ENCODE assay signal across 12 mouse cellular contexts in the genomic region with DNA sequence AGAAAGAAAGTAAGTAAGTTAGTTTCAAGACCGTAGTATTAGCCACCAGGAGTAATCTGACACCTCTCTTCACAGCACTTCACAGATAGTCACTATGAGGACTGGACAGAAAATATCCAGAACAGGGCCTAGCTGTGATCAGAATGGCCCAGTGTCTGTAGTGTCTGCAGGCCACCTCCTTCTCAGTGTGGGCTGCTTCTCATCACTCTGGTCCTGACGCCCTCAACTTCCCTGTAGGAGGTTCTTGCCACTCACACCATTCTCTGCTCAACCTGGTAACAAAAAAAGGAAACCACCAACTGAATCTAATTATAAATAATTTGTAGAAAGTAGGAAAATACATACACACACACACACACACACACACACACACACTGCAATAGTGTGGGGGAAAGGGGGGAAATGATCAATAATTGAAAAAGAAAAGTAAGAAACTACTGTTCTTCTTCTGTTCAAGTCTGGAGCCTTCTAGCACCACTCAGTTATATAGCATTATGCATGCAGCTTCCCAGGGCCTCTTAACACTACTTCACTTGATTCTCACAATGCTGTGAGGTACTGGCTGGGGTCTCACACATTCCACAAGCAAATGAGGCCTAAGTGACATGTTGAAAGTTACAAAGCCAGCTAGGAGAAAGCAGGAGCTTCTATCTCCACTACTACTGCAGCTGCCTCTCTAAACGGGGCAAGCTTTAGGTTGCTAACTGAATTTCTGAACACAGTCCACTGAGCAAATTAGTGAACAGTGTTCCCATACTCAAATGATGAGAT. TPM values are rescaled to one million over a fixed set of nuclear protein-coding genes. Genes with fewer than 3 reads are reported as not detected.
DNase-seq lines count a peak whose midpoint lies in the region; ATAC-seq lines count a peak whose summit lies in the region.
"Had no signal": no experiment of that assay in that cellular context is flagged by ENCODE, and none has a peak within 500 bp of the region (broad histone marks: within the 10 kb centered on the region; RNA-seq: fewer than 3 reads in every experiment).

No protein-coding gene starts in this region.

- H3K4me2 ChIP-seq in forebrain, embryonic 11.5 days (ENCODE audit: low read depth, low read length, severe bottlenecking) = no peak overlapping the region
- H3K4me2 ChIP-seq in forebrain, embryonic 16.5 days (ENCODE audit: low read length) = no peak overlapping the region
- no peak overlapping the region for H3K4me2 ChIP-seq in hindbrain, embryonic 16.5 days (ENCODE audit: low read length)
- no peak overlapping the region for H3K4me2 ChIP-seq in limb, embryonic 12.5 days

- H3K4me3 ChIP-seq in forebrain, embryonic 11.5 days (ENCODE audit: low read depth, low read length) = no peak overlapping the region
- H3K4me3 ChIP-seq in forebrain, embryonic 16.5 days (replicated peaks; ENCODE audit: low read length) = no peak overlapping the region
- no peak overlapping the region for H3K4me3 ChIP-seq in hindbrain, embryonic 10.5 days
- no peak overlapping the region for H3K4me3 ChIP-seq in hindbrain, embryonic 16.5 days (ENCODE audit: low read length)
- no peak overlapping the region for H3K4me3 ChIP-seq in limb, embryonic 12.5 days (replicated peaks)

- H3K27me3 ChIP-seq in forebrain, embryonic 11.5 days (ENCODE audit: control insufficient read depth, insufficient read depth, low read length) = no peaks in the 10 kb centered on the region
- H3K27me3 ChIP-seq in forebrain, embryonic 16.5 days (replicated peaks; ENCODE audit: control insufficient read depth, insufficient read depth, low read length) = no peaks in the 10 kb centered on the region
- H3K27me3 ChIP-seq in hindbrain, embryonic 10.5 days (ENCODE audit: insufficient read depth, poor library complexity, severe bottlenecking) = no peaks in the 10 kb centered on the region
- H3K27me3 ChIP-seq in hindbrain, embryonic 16.5 days (replicated peaks; ENCODE audit: control insufficient read depth, insufficient read depth, low read length) = no peaks in the 10 kb centered on the region
- no peaks in the 10 kb centered on the region for H3K27me3 ChIP-seq in limb, embryonic 12.5 days

- H3K9me3 ChIP-seq in forebrain, embryonic 11.5 days (ENCODE audit: control insufficient read depth, low read length) = no peaks in the 10 kb centered on the region
- H3K9me3 ChIP-seq in forebrain, embryonic 16.5 days (ENCODE audit: control insufficient read depth, low read length) = no peaks in the 10 kb centered on the region
- H3K9me3 ChIP-seq in hindbrain, embryonic 10.5 days = no peaks in the 10 kb centered on the region
- H3K9me3 ChIP-seq in hindbrain, embryonic 16.5 days (ENCODE audit: control insufficient read depth, low read length) = no peaks in the 10 kb centered on the region
- no peaks in the 10 kb centered on the region for H3K9me3 ChIP-seq in limb, embryonic 12.5 days

- 21% methylated on average over 3 of the region's 3 CpGs for WGBS in forebrain, embryonic 11.5 days
- 16% methylated on average over 3 of the region's 3 CpGs for WGBS in forebrain, embryonic 16.5 days
- 31% methylated on average over 3 of the region's 3 CpGs for WGBS in hindbrain, embryonic 10.5 days
- WGBS in hindbrain, embryonic 16.5 days = 16% methylated on average over 3 of the region's 3 CpGs
- 16% methylated on average over 3 of the region's 3 CpGs for WGBS in limb, embryonic 12.5 days

- ATAC-seq in forebrain, embryonic 11.5 days (replicated peaks; ENCODE audit: low FRiP score) = 0 out of 2 replicates have a peak, but pooled peaks have one; percentile 60
- ATAC-seq in forebrain, embryonic 16.5 days = no peak
- no peak for ATAC-seq in hindbrain, embryonic 16.5 days
- ATAC-seq in limb, embryonic 12.5 days (ENCODE audit: insufficient number of reproducible peaks, insufficient read depth, low FRiP score, low TSS enrichment, low read depth) = no peak

- H3K4me1 ChIP-seq in forebrain, embryonic 11.5 days (replicated peaks; ENCODE audit: control insufficient read depth, insufficient read depth, low read length) = peaks cover 2% of the 10 kb centered on the region; the same call in 1 of the 2 replicates
- peaks cover 3% of the 10 kb centered on the region; the same call in 1 of the 2 replicates for H3K4me1 ChIP-seq in forebrain, embryonic 16.5 days (replicated peaks; ENCODE audit: control insufficient read depth, insufficient read depth, low read length)
- peaks cover 31% of the 10 kb centered on the region for H3K4me1 ChIP-seq in hindbrain, embryonic 10.5 days (replicated peaks)
- no peaks in the 10 kb centered on the region; the same call in 1 of the 2 replicates for H3K4me1 ChIP-seq in hindbrain, embryonic 16.5 days (ENCODE audit: control insufficient read depth, insufficient read depth, low read depth, low read length)
- H3K4me1 ChIP-seq in limb, embryonic 12.5 days (replicated peaks) = peaks cover 7% of the 10 kb centered on the region

- H3K36me3 ChIP-seq in forebrain, embryonic 11.5 days (ENCODE audit: control insufficient read depth, insufficient read depth, low read length) = no peaks in the 10 kb centered on the region
- H3K36me3 ChIP-seq in forebrain, embryonic 16.5 days (ENCODE audit: control insufficient read depth, insufficient read depth) = no peaks in the 10 kb centered on the region
- H3K36me3 ChIP-seq in hindbrain, embryonic 10.5 days = 0 out of 2 replicates have a peak, but pooled peaks cover 17% of the 10 kb centered on the region
- no peaks in the 10 kb centered on the region for H3K36me3 ChIP-seq in hindbrain, embryonic 16.5 days (ENCODE audit: control insufficient read depth, insufficient read depth, low read length)
- H3K36me3 ChIP-seq in limb, embryonic 12.5 days = peaks cover 7% of the 10 kb centered on the region; the same call in 1 of the 2 replicates

- H3K27ac ChIP-seq in forebrain, embryonic 11.5 days (ENCODE audit: low read depth, low read length) = peak overlapping the region; percentile 37; the same call in 1 of the 2 replicates
- H3K27ac ChIP-seq in forebrain, embryonic 16.5 days (ENCODE audit: low read length) = no peak overlapping the region
- H3K27ac ChIP-seq in hindbrain, embryonic 10.5 days = peak overlapping the region; percentile 72
- no peak overlapping the region for H3K27ac ChIP-seq in hindbrain, embryonic 16.5 days (ENCODE audit: low read depth, low read length)
- peak overlapping the region; percentile 1; the same call in 1 of the 2 replicates for H3K27ac ChIP-seq in limb, embryonic 12.5 days

- no peak for DNase-seq in forebrain, embryonic 11.5 days (ENCODE audit: low spot score)
- peak; percentile 13 for DNase-seq in hindbrain, embryonic 10.5 days (ENCODE audit: low spot score)
- DNase-seq in embryo, embryonic 10.5 days (ENCODE audit: low spot score) = peak; percentile 55
- DNase-seq in right cerebral cortex, postnatal 4 days = no peak
- DNase-seq in left cerebral cortex, adult 18-20 months (ENCODE audit: low spot score in 2 of 2) = no peak
- DNase-seq: cerebellum, adult 2 months; kidney, postnatal 10 days; liver; thymus, adult 2 months had no signal

- H3K9ac ChIP-seq in forebrain, embryonic 11.5 days (ENCODE audit: low read length) = no peak overlapping the region
- H3K9ac ChIP-seq in forebrain, embryonic 16.5 days (replicated peaks; ENCODE audit: low read depth, low read length) = no peak overlapping the region
- no peak overlapping the region for H3K9ac ChIP-seq in hindbrain, embryonic 16.5 days (ENCODE audit: low read depth, low read length)
- H3K9ac ChIP-seq in limb, embryonic 12.5 days (replicated peaks) = no peak overlapping the region

RNA-seq across cellular contexts. Expression of gene Tmcc1, which starts 38.2 kb away (rescaled TPM):
- polyA plus RNA-seq in forebrain, embryonic 11.5 days (2014; fragmentation: Nextera tagmentation; extraction: Ambion mirVana) = 19.9 and 21.0 TPM in 2 replicates
- 34.2 and 38.4 TPM in 2 replicates for polyA plus RNA-seq in forebrain, embryonic 16.5 days (2015; fragmentation: Nextera tagmentation; extraction: Ambion mirVana)
- 16.7 and 17.9 TPM in 2 replicates for polyA plus RNA-seq in hindbrain, embryonic 10.5 days (2016; fragmentation: Nextera tagmentation; extraction: Ambion mirVana)
- polyA plus RNA-seq in hindbrain, embryonic 16.5 days (2015; fragmentation: Nextera tagmentation; extraction: Ambion mirVana) = 23.4 TPM in 2 replicates
- 15.5 and 19.4 TPM in 2 replicates for polyA plus RNA-seq in limb, embryonic 12.5 days (2016; fragmentation: Nextera tagmentation; extraction: Ambion mirVana)
- total RNA-seq in left cerebral cortex, adult 18-20 months (2021) = 10 to 100 TPM; 70.5 to 79.6 TPM

RNA-seq across cellular contexts. Expression of gene Washc2, which starts 52.8 kb away (rescaled TPM):
- 48.0 and 54.2 TPM in 2 replicates for polyA plus RNA-seq in forebrain, embryonic 11.5 days (2014; fragmentation: Nextera tagmentation; extraction: Ambion mirVana)
- polyA plus RNA-seq in forebrain, embryonic 16.5 days (2015; fragmentation: Nextera tagmentation; extraction: Ambion mirVana) = 66.5 and 66.9 TPM in 2 replicates
- polyA plus RNA-seq in hindbrain, embryonic 10.5 days (2016; fragmentation: Nextera tagmentation; extraction: Ambion mirVana) = 52.9 and 54.9 TPM in 2 replicates
- 62.5 and 66.1 TPM in 2 replicates for polyA plus RNA-seq in hindbrain, embryonic 16.5 days (2015; fragmentation: Nextera tagmentation; extraction: Ambion mirVana)
- polyA plus RNA-seq in limb, embryonic 12.5 days (2016; fragmentation: Nextera tagmentation; extraction: Ambion mirVana) = 51.8 and 55.9 TPM in 2 replicates
- total RNA-seq in left cerebral cortex, adult 18-20 months (2021) = 10 to 100 TPM; 84.3 to 88.0 TPM

Comparison
In these comparisons a context has a peak if more than half of its experiments do, and no peak if none do; other contexts are left out.
1. H3K27ac ChIP-seq: peak in forebrain, embryonic 11.5 days (single experiment), hindbrain, embryonic 10.5 days (single experiment) and limb, embryonic 12.5 days (single experiment); none in forebrain, embryonic 16.5 days (single experiment) and hindbrain, embryonic 16.5 days (single experiment).
2. DNase-seq: peak in hindbrain, embryonic 10.5 days (single experiment) and embryo, embryonic 10.5 days (single experiment); none in forebrain, embryonic 11.5 days (single experiment), right cerebral cortex, postnatal 4 days (single experiment) and left cerebral cortex, adult 18-20 months (0 of 2).